In the genomic region with DNA sequence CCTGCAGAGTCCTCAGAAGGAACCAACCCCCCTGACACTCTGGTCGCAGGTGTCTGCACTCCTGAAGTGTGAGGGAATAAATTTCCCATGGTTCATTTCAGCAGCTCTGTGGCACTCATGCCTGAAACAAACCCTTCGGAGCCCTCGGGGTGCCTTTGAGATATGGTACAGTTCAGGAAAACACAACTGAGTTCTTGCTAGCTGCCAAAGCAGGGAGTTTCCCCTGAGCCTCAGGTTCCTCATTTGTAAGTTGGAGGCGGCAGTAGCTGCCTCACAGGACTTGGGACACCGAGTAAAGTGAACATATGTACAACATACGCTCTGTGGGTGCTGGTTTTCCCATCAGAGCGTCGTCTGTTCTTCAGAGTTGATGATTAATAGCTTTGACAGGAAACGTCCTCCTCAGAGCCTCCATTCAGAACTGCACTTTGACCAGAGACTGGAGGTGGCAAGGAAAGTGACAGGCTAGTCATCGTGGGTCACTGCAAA, we compare ENCODE assay signal across 11 mouse cellular contexts. TPM values are rescaled to one million over a fixed set of nuclear protein-coding genes. Genes with fewer than 3 reads are reported as not detected.
A peak's percentile ranks its signal among the peaks of the same experiment; 100 is the strongest.
DNase-seq lines count a peak whose midpoint lies in the region; ATAC-seq and TF ChIP-seq lines count a peak whose summit lies in the region.
"Had no signal": no experiment of that assay in that cellular context is flagged by ENCODE, and none has a peak within 500 bp of the region (broad histone marks: within the 10 kb centered on the region; RNA-seq: fewer than 3 reads in every experiment).

No protein-coding gene starts in this region.

- H3K79me2 ChIP-seq in CH12.LX (replicated peaks; ENCODE audit: control insufficient read depth, extremely low read depth, insufficient read depth, poor library complexity, severe bottlenecking), result peaks cover 9% of the 10 kb centered on the region

- dilution Hi-C loops in CH12.LX (cut with MboI; ENCODE audit: extremely low pct_ligation_motif_present, extremely low pct_unique_long_range_greater_than_20kb, low sequenced_read_pairs), result no loop called here

- H3K4me1 ChIP-seq in CH12.LX (ENCODE audit: control insufficient read depth in 1 of 2, insufficient read depth in 2 of 2), result peaks cover 6 to 50% of the 10 kb centered on the region in 2 experiments; a peak in 3 of 4 replicates
- peaks cover 23% of the 10 kb centered on the region for H3K4me1 ChIP-seq in bone marrow macrophage, adult 2 months (ENCODE audit: control insufficient read depth, insufficient read depth, low read length)
- 0 out of 2 replicates have a peak, but pooled peaks cover 8% of the 10 kb centered on the region for H3K4me1 ChIP-seq in forebrain, postnatal 0 days (ENCODE audit: insufficient read depth)
- H3K4me1 ChIP-seq in forebrain, embryonic 14.5 days (ENCODE audit: control insufficient read depth, insufficient read depth, low read length), result peaks cover 6% of the 10 kb centered on the region; the same call in 1 of the 2 replicates

- no peaks in the 10 kb centered on the region for H3K9me3 ChIP-seq in CH12.LX (replicated peaks; ENCODE audit: low read length)
- H3K9me3 ChIP-seq in forebrain, postnatal 0 days (ENCODE audit: low read length), result no peaks in the 10 kb centered on the region
- H3K9me3 ChIP-seq in forebrain, embryonic 14.5 days (replicated peaks; ENCODE audit: control insufficient read depth, low read length), result no peaks in the 10 kb centered on the region
- H3K9me3 ChIP-seq: embryonic facial prominence, embryonic 12.5 days had no signal

- H3K27me3 ChIP-seq in CH12.LX (replicated peaks), result no peaks in the 10 kb centered on the region
- H3K27me3 ChIP-seq in forebrain, postnatal 0 days (ENCODE audit: insufficient read depth, low read length), result no peaks in the 10 kb centered on the region
- no peaks in the 10 kb centered on the region for H3K27me3 ChIP-seq in forebrain, embryonic 14.5 days (replicated peaks; ENCODE audit: control insufficient read depth, insufficient read depth, low read length)
- H3K27me3 ChIP-seq: embryonic facial prominence, embryonic 12.5 days had no signal

- peak overlapping the region; percentile 58 for H3K9ac ChIP-seq in CH12.LX (ENCODE audit: insufficient read depth, low read depth)
- H3K9ac ChIP-seq in forebrain, postnatal 0 days, result no peak overlapping the region
- no peak overlapping the region for H3K9ac ChIP-seq in forebrain, embryonic 14.5 days (ENCODE audit: low read length)
- H3K9ac ChIP-seq: embryonic facial prominence, embryonic 12.5 days had no signal

- peak; percentile 64 for TF ChIP-seq EP300 in CH12.LX (IDR thresholded peaks at IDR 0.05; ENCODE audit: low read length)

- in situ Hi-C loops in CH12.LX (cut with MboI; ENCODE audit: low pct_ligation_motif_present, low pct_unique_long_range_greater_than_20kb, low sequenced_read_pairs), result no loop called here

- no peak for TF ChIP-seq CTCF in CH12.LX (conservative IDR thresholded peaks at IDR 0.05 in 1 of 2, IDR thresholded peaks at IDR 0.05 in 1 of 2; ENCODE audit: low read depth in 2 of 2, low read length in 2 of 2)
- TF ChIP-seq CTCF in bone marrow macrophage, adult 2 months (IDR thresholded peaks at IDR 0.05; ENCODE audit: low read depth, low read length), result no peak
- no peak for TF ChIP-seq CTCF in forebrain, postnatal 0 days (IDR thresholded peaks at IDR 0.05; ENCODE audit: low read depth)

- DNase-seq in CH12.LX (ENCODE audit: extremely low read depth), result peak; percentile 91
- DNase-seq in kidney, postnatal 14 days, result peak; percentile 51
- peak; percentile 17 for DNase-seq in retina, embryonic 14.5 days (ENCODE audit: low spot score)
- DNase-seq in adrenal gland, postnatal 4 days (ENCODE audit: low spot score in 2 of 2), result no peak
- no peak for DNase-seq in forebrain, postnatal 0 days
- no peak for DNase-seq in frontal cortex, postnatal 25 days (ENCODE audit: low spot score in 2 of 2)
- DNase-seq in forebrain, embryonic 14.5 days (ENCODE audit: low spot score), result no peak

- 72% methylated on average over 10 of the region's 10 CpGs for WGBS in forebrain, postnatal 0 days
- 77% methylated on average over 10 of the region's 10 CpGs for WGBS in forebrain, embryonic 14.5 days

- peak; percentile 54 for TF ChIP-seq POLR2A in CH12.LX (IDR thresholded peaks at IDR 0.05; ENCODE audit: low read depth, low read length)
- TF ChIP-seq POLR2A in bone marrow macrophage, adult 2 months (IDR thresholded peaks at IDR 0.05; ENCODE audit: borderline replicate concordance, low read depth, low read length), result no peak

- peak overlapping the region; percentile 65 for H3K4me2 ChIP-seq in CH12.LX (ENCODE audit: insufficient read depth, low read depth, poor library complexity, severe bottlenecking)
- H3K4me2 ChIP-seq in forebrain, postnatal 0 days (ENCODE audit: low read depth), result no peak overlapping the region
- no peak overlapping the region for H3K4me2 ChIP-seq in forebrain, embryonic 14.5 days (ENCODE audit: low read length)
- H3K4me2 ChIP-seq: embryonic facial prominence, embryonic 12.5 days; heart, embryonic 11.5 days had no signal

- peak overlapping the region in 2 of 3 experiments; percentile 6 to 15 for H3K4me3 ChIP-seq in CH12.LX (replicated peaks in 1 of 3; ENCODE audit: low read depth in 2 of 3, low read length in 2 of 3, poor library complexity in 1 of 3)
- H3K4me3 ChIP-seq in bone marrow macrophage, adult 2 months (ENCODE audit: insufficient read depth, low read length), result peak overlapping the region; percentile 36
- H3K4me3 ChIP-seq in forebrain, postnatal 0 days (ENCODE audit: low read depth, low read length), result no peak overlapping the region
- H3K4me3 ChIP-seq in forebrain, embryonic 14.5 days (ENCODE audit: low read depth, low read length), result no peak overlapping the region
- H3K4me3 ChIP-seq: embryonic facial prominence, embryonic 12.5 days; left cerebral cortex, adult 2 months had no signal

- ATAC-seq in forebrain, postnatal 0 days, result no peak
- ATAC-seq in forebrain, embryonic 14.5 days, result no peak

- H3K36me3 ChIP-seq in CH12.LX (replicated peaks in 1 of 2; ENCODE audit: control insufficient read depth in 1 of 2, insufficient read depth in 1 of 2, low read length in 1 of 2), result no peaks in the 10 kb centered on the region
- H3K36me3 ChIP-seq in forebrain, postnatal 0 days (ENCODE audit: insufficient read depth), result no peaks in the 10 kb centered on the region
- no peaks in the 10 kb centered on the region for H3K36me3 ChIP-seq in forebrain, embryonic 14.5 days (ENCODE audit: control insufficient read depth, insufficient read depth, low read length)
- H3K36me3 ChIP-seq: embryonic facial prominence, embryonic 12.5 days had no signal

- peak overlapping the region; percentile 77 for H3K27ac ChIP-seq in CH12.LX (ENCODE audit: insufficient read depth, low read depth)
- H3K27ac ChIP-seq in bone marrow macrophage, adult 2 months (ENCODE audit: insufficient read depth, low read depth, low read length), result peak overlapping the region; percentile 89
- H3K27ac ChIP-seq in forebrain, postnatal 0 days (ENCODE audit: low read depth, low read length), result no peak overlapping the region
- no peak overlapping the region for H3K27ac ChIP-seq in forebrain, embryonic 14.5 days (ENCODE audit: low read depth, low read length)
- H3K27ac ChIP-seq: embryonic facial prominence, embryonic 12.5 days; left cerebral cortex, adult 2 months had no signal

- no peak; the same call in 1 of the 2 replicates for TF ChIP-seq RAD21 in CH12.LX (IDR thresholded peaks at IDR 0.05; ENCODE audit: low read depth, low read length)

TF ChIP-seq in CH12.LX, 34 proteins besides CTCF, POLR2A, EP300 and RAD21 (continues in another document):
- TF ChIP-seq BHLHE40 (IDR thresholded peaks at IDR 0.05; ENCODE audit: low read depth, low read length) (peak; percentile 72), HCFC1 (IDR thresholded peaks at IDR 0.05; ENCODE audit: low read depth, low read length) (peak; percentile 33; the same call in 1 of the 2 replicates)

RNA-seq across cellular contexts. Expression of gene Tefm, which starts 3.9 kb away (rescaled TPM):
- total RNA-seq in CH12.LX (2012; rRNA removed), result 34.4 and 36.6 TPM in 2 replicates
- total RNA-seq in CH12.LX (2014; rRNA removed), result 70.2 and 76.1 TPM in 2 replicates
- 42.1 and 43.9 TPM in 2 replicates for polyA plus RNA-seq in CH12.LX (2012; ENCODE audit: insufficient read length, low read depth)
- 7.7 and 12.4 TPM in 2 replicates for polyA plus RNA-seq in bone marrow macrophage, adult 2 months (2012; ENCODE audit: insufficient read depth, insufficient read length, missing spikeins)
- total RNA-seq in adrenal gland, postnatal 4 days (2021), result 10 to 100 TPM; 20.9 to 22.8 TPM
- 18.9 and 19.9 TPM in 2 replicates for total RNA-seq in forebrain, postnatal 0 days (2014; rRNA removed)
- polyA plus RNA-seq in forebrain, postnatal 0 days (2015; fragmentation: Nextera tagmentation; extraction: Ambion mirVana), result 23.7 and 25.6 TPM in 2 replicates
- polyA plus RNA-seq in forebrain, embryonic 14.5 days (2014; fragmentation: Nextera tagmentation; extraction: Ambion mirVana), result 24.3 and 24.9 TPM in 2 replicates

RNA-seq across cellular contexts. Expression of gene Adap2, which starts 8.1 kb away (rescaled TPM):
- total RNA-seq in CH12.LX (2012; rRNA removed), result not detected in 2 replicates
- 0.12 TPM in 1 of 2 replicates, not detected in the other for total RNA-seq in CH12.LX (2014; rRNA removed)
- 0.49 and 0.86 TPM in 2 replicates for polyA plus RNA-seq in CH12.LX (2012; ENCODE audit: insufficient read length, low read depth)
- 167 and 174 TPM in 2 replicates for polyA plus RNA-seq in bone marrow macrophage, adult 2 months (2012; ENCODE audit: insufficient read depth, insufficient read length, missing spikeins)
- 10 to 100 TPM; 11.4 to 14.3 TPM for total RNA-seq in adrenal gland, postnatal 4 days (2021)
- total RNA-seq in forebrain, postnatal 0 days (2014; rRNA removed), result 3.8 and 4.4 TPM in 2 replicates
- polyA plus RNA-seq in forebrain, postnatal 0 days (2015; fragmentation: Nextera tagmentation; extraction: Ambion mirVana), result 2.2 and 3.2 TPM in 2 replicates
- polyA plus RNA-seq in forebrain, embryonic 14.5 days (2014; fragmentation: Nextera tagmentation; extraction: Ambion mirVana), result 2.0 TPM in 2 replicates

RNA-seq across cellular contexts. Expression of gene Rnf135, which starts 37.8 kb away (rescaled TPM):
- total RNA-seq in CH12.LX (2012; rRNA removed) (11.7 and 12.4 TPM in 2 replicates), CH12.LX (2014; rRNA removed) (10.9 and 11.1 TPM in 2 replicates)
- 9.6 and 11.3 TPM in 2 replicates for polyA plus RNA-seq in CH12.LX (2012; ENCODE audit: insufficient read length, low read depth)
- polyA plus RNA-seq in bone marrow macrophage, adult 2 months (2012; ENCODE audit: insufficient read depth, insufficient read length, missing spikeins), result 17.9 and 19.4 TPM in 2 replicates
- 10 to 100 TPM; 16.0 to 16.2 TPM for total RNA-seq in adrenal gland, postnatal 4 days (2021)
- total RNA-seq in forebrain, postnatal 0 days (2014; rRNA removed), result 1.3 and 2.0 TPM in 2 replicates
- 2.2 and 3.1 TPM in 2 replicates for polyA plus RNA-seq in forebrain, postnatal 0 days (2015; fragmentation: Nextera tagmentation; extraction: Ambion mirVana)
- 2.4 and 2.6 TPM in 2 replicates for polyA plus RNA-seq in forebrain, embryonic 14.5 days (2014; fragmentation: Nextera tagmentation; extraction: Ambion mirVana)

RNA-seq across cellular contexts. Expression of gene Atad5, which starts 56.6 kb away (rescaled TPM):
- total RNA-seq in CH12.LX (2012; rRNA removed) (24.0 and 26.4 TPM in 2 replicates), CH12.LX (2014; rRNA removed) (46.3 and 48.1 TPM in 2 replicates)
- polyA plus RNA-seq in CH12.LX (2012; ENCODE audit: insufficient read length, low read depth), result 32.9 and 35.2 TPM in 2 replicates
- polyA plus RNA-seq in bone marrow macrophage, adult 2 months (2012; ENCODE audit: insufficient read depth, insufficient read length, missing spikeins), result 6.6 and 6.7 TPM in 2 replicates
- 10 to 100 TPM; 10.1 to 10.8 TPM for total RNA-seq in adrenal gland, postnatal 4 days (2021)
- total RNA-seq in forebrain, postnatal 0 days (2014; rRNA removed), result 8.9 and 10.6 TPM in 2 replicates
- 1.9 and 3.2 TPM in 2 replicates for polyA plus RNA-seq in forebrain, postnatal 0 days (2015; fragmentation: Nextera tagmentation; extraction: Ambion mirVana)
- polyA plus RNA-seq in forebrain, embryonic 14.5 days (2014; fragmentation: Nextera tagmentation; extraction: Ambion mirVana), result 8.8 and 9.0 TPM in 2 replicates

Comparison
In these comparisons a context has a peak if more than half of its experiments do, and no peak if none do; other contexts are left out.
1. DNase-seq: peak in CH12.LX (single experiment), kidney, postnatal 14 days (single experiment) and retina, embryonic 14.5 days (single experiment); none in adrenal gland, postnatal 4 days (0 of 2), forebrain, postnatal 0 days (single experiment), frontal cortex, postnatal 25 days (0 of 2) and forebrain, embryonic 14.5 days (single experiment).
2. H3K27ac ChIP-seq: peak in CH12.LX (single experiment) and bone marrow macrophage, adult 2 months (single experiment); none in forebrain, postnatal 0 days (single experiment) and forebrain, embryonic 14.5 days (single experiment).
3. H3K4me3 ChIP-seq: peak in CH12.LX (2 of 3) and bone marrow macrophage, adult 2 months (single experiment); none in forebrain, postnatal 0 days (single experiment) and forebrain, embryonic 14.5 days (single experiment).
4. RNA of gene Adap2, which starts 8.1 kb away (polyA plus RNA-seq): 167 to 174 TPM in bone marrow macrophage, adult 2 months; 2.2 to 3.2 TPM in forebrain, postnatal 0 days, 2.0 TPM in forebrain, embryonic 14.5 days and 0.49 to 0.86 TPM in CH12.LX; every median in the first group is over 10 times any median in the second.